Mouse (Mus musculus): ENCODE results near the gene Zbtb17. TPM values are rescaled to one million over a fixed set of nuclear protein-coding genes. Genes with fewer than 3 reads are reported as not detected.

The Zbtb17 gene
- polyA plus RNA-seq, 1 experiment from 2014 or later = 25.3 TPM

DNA sequence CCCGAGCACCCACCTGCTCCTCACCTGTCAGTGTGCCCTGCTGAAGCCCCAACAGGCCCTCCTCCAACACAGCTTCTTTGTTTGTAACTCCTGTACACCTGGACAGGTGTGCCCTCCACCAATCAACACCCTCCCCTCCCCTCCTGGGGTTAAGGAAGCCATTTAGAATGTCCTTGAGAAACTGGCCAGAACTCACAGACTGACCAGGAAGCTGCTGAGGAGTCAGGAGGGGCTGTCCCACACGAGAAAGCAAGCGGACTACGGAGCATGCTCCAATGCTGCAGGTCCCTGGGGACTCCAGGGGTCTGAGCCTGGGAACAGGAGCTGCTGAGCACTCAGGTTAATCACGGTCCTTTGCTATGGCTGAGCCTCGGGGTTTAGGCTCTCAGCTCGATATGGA lies 28.5 kb upstream of the Zbtb17 start, which contains the start of gene Clcnkb:
Gene Clcnkb, minus strand, starts transcription at position 91 of the 400 bp plus-strand sequence.
- no peak within 1 kb of the TSS for H3K4me3 ChIP-seq
- ATAC-seq (ENCODE audit: insufficient number of reproducible peaks, low FRiP score) = no peak
- WGBS = 58% methylated on average over 7 of the region's 7 CpGs
- no peaks in the 10 kb centered on the region for H3K36me3 ChIP-seq
- peaks cover 9% of the 10 kb centered on the region; the same call in 1 of the 2 replicates for H3K27me3 ChIP-seq (replicated peaks)
- H3K4me2 ChIP-seq = no peak within 1 kb of the TSS
- no peak within 1 kb of the TSS for H3K9ac ChIP-seq
- peaks cover 22% of the 10 kb centered on the region for H3K4me1 ChIP-seq (replicated peaks)
- H3K9me3 ChIP-seq (replicated peaks) = no peaks in the 10 kb centered on the region; the same call in 1 of the 2 replicates
- H3K27ac ChIP-seq (ENCODE audit: poor library complexity, severe bottlenecking) = no peak within 1 kb of the TSS

DNA sequence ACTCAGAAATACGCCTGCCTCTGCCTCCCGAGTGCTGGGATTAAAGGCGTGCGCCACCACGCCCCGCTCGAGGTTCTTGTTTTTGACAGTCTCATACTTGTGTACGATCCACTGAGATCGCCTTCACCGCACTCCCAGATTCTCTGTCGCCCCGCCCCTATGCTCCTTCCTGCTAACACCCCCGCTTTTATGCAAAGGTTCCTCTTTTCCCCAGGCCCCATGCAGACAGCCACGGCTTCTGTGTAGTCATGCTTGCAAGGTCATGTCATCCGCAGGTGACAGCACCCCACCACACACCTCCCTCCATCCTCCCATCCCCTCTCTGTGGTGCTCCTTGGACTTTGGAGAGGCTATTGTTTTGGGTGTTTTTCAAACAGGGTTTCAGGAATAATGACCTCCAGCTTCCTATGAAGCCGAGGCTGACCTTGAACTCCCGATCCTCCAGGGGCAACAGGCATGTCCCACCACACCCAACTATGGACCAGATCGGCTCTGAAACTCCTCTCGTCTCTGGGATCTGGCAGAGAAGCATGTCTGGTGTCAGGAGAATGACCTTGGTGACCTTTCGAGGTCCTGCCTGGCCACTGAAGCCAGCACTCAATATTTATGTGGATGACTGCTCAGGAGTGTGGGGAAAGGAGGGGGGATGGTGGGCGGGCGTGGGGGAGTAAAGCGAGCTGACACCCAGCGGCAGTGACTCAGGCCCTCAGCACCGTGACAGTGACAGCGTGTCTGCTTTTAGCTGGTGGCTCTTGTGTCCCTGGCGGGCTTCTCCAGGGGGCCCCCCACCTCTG lies 24.9 kb upstream of the Zbtb17 start:
- H3K4me1 ChIP-seq (replicated peaks) = peaks cover 36% of the 10 kb centered on the region
- peak overlapping the region; percentile 89 for H3K4me2 ChIP-seq
- H3K36me3 ChIP-seq = peaks cover 2% of the 10 kb centered on the region; the same call in 1 of the 2 replicates
- H3K9me3 ChIP-seq (replicated peaks) = no peaks in the 10 kb centered on the region
- peak; percentile 8; the same call in 1 of the 2 replicates for ATAC-seq (ENCODE audit: insufficient number of reproducible peaks, low FRiP score)
- H3K27me3 ChIP-seq (replicated peaks) = no peaks in the 10 kb centered on the region
- H3K9ac ChIP-seq = peak overlapping the region; percentile 70
- 50% methylated on average over 27 of the region's 27 CpGs for WGBS
- H3K4me3 ChIP-seq = no peak overlapping the region
- H3K27ac ChIP-seq (ENCODE audit: poor library complexity, severe bottlenecking) = peak overlapping the region; percentile 99

DNA sequence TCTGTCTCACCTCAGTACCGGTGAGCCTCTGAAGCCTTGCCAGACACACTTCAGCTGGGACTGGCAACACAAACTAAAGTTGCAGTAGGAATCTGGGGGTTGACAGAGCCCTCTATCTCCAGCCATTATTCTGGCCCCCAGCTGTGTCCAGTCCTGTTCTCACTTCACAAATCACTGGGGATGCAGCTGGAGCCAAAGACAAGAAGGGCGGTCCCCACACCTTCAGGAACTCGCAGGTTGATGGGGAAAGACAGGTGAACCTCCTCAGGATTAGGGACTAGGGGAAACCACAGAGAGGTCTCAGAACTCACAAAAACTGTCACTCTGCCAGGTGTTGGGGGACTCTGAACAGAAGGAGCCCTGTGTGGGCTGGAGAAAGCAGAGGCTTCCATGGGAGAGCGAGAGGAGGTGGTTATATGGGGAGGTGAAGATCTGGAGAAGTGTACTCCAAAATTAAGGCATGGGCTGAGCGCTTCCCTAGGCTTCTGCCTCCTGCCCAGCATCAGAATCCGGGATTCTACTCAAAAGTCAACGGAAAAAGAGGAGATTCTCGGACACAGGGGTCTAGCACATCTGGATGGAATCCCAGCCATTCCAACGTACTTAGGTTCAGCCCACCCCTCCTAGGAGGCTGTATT lies 24.1 kb upstream of the Zbtb17 start, which contains the start of gene Hspb7:
Gene Hspb7, plus strand, starts transcription at position 588 of the 638 bp plus-strand sequence.
- H3K27me3 ChIP-seq (replicated peaks) = no peaks in the 10 kb centered on the region
- ATAC-seq (ENCODE audit: insufficient number of reproducible peaks, low FRiP score) = no peak
- 35% methylated on average over 9 of the region's 9 CpGs for WGBS
- H3K4me3 ChIP-seq = peak within 1 kb of the TSS; percentile 57
- peaks cover 2% of the 10 kb centered on the region; the same call in 1 of the 2 replicates for H3K36me3 ChIP-seq
- peaks cover 42% of the 10 kb centered on the region for H3K4me1 ChIP-seq (replicated peaks)
- H3K4me2 ChIP-seq = peak within 1 kb of the TSS; percentile 89
- no peaks in the 10 kb centered on the region for H3K9me3 ChIP-seq (replicated peaks)
- H3K27ac ChIP-seq (ENCODE audit: poor library complexity, severe bottlenecking) = peak within 1 kb of the TSS; percentile 99
- peak within 1 kb of the TSS; percentile 87 for H3K9ac ChIP-seq

DNA sequence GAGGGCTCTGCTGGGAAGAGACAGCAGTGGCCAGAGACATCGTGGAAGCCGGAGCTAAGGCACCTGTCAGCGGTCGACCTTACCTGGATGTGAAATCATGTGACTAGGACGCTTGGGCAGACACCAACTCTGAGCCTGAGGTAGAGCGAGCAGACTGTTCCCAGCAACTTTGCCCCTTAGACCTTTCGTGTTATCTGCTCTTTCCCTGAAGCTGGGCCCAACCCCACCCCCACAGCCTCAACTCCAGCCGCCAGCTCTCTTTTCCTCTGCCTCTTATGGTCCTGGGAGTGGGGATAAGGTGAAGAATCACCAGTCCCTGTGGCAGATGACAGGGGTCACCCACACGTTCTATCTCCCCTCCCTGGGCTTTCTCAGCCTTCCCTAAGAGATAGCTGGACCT lies 23.6 kb upstream of the Zbtb17 start:
- Histone ChIP-seq H3K4me1 (replicated peaks) (peaks cover 42% of the 10 kb centered on the region), H3K4me2 (peak overlapping the region; percentile 89), H3K36me3 (peaks cover 2% of the 10 kb centered on the region; the same call in 1 of the 2 replicates), H3K27ac (ENCODE audit: poor library complexity, severe bottlenecking) (peak overlapping the region; percentile 99), H3K9me3 (replicated peaks) (no peaks in the 10 kb centered on the region), H3K4me3 (peak overlapping the region; percentile 57), H3K27me3 (replicated peaks) (no peaks in the 10 kb centered on the region), H3K9ac (peak overlapping the region; percentile 70)
- WGBS = 14% methylated on average over 9 of the region's 9 CpGs
- no peak for ATAC-seq (ENCODE audit: insufficient number of reproducible peaks, low FRiP score)

DNA sequence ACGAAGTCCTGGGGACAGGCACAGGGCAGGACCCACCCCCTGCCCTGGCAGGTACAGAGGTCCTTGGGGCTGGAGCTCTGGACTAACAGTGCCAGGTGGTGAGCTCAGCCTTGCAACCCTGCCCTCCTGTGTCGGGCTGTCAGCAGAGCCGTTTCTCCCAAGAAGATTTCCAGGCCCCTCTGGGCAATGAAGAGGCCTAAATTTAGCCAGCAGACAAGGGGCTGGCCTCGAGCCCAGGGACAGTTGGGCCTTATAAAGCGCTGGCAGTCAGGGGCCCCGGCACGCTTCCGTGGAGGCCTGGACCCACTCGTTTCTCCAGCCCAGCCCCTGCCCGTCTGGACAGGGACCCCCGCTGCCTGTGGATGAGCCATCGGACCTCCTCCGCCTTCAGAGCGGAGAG lies 23.0 kb upstream of the Zbtb17 start:
- Histone ChIP-seq H3K36me3 (peaks cover 2% of the 10 kb centered on the region; the same call in 1 of the 2 replicates), H3K4me2 (peak overlapping the region; percentile 89), H3K9me3 (replicated peaks) (no peaks in the 10 kb centered on the region), H3K4me3 (peak overlapping the region; percentile 57), H3K4me1 (replicated peaks) (peaks cover 43% of the 10 kb centered on the region), H3K27me3 (replicated peaks) (no peaks in the 10 kb centered on the region), H3K9ac (peak overlapping the region; percentile 87), H3K27ac (ENCODE audit: poor library complexity, severe bottlenecking) (peak overlapping the region; percentile 99)
- 15% methylated on average over 14 of the region's 14 CpGs for WGBS
- ATAC-seq (ENCODE audit: insufficient number of reproducible peaks, low FRiP score) = peak; percentile 66

DNA sequence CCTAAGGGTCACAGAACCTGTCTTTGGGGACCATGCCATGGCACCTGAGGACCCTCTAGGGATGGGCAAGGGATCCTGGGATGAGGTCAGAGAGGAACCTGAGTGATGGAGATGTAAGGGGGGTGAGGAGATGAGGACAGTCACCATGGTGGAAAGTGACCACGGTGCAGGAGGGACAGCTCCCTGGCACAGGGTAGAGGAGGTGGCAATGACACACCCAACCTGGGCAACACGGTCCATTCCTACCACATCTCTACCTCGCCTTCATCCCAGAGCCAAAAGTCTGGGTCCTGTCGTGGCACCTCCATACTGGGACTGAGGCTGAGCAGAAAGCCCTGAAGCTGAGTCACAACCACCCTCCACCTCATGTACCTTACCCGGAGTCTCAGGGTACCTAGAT lies 21.6 kb upstream of the Zbtb17 start:
- Histone ChIP-seq H3K27me3 (replicated peaks) (no peaks in the 10 kb centered on the region), H3K4me3 (peak overlapping the region; percentile 57), H3K27ac (ENCODE audit: poor library complexity, severe bottlenecking) (peak overlapping the region; percentile 99), H3K9ac (peak overlapping the region; percentile 87), H3K4me2 (peak overlapping the region; percentile 89), H3K36me3 (peaks cover 2% of the 10 kb centered on the region; the same call in 1 of the 2 replicates), H3K9me3 (replicated peaks) (no peaks in the 10 kb centered on the region), H3K4me1 (replicated peaks) (peaks cover 55% of the 10 kb centered on the region)
- ATAC-seq (ENCODE audit: insufficient number of reproducible peaks, low FRiP score) = no peak
- 48% methylated on average over 5 of the region's 5 CpGs for WGBS

DNA sequence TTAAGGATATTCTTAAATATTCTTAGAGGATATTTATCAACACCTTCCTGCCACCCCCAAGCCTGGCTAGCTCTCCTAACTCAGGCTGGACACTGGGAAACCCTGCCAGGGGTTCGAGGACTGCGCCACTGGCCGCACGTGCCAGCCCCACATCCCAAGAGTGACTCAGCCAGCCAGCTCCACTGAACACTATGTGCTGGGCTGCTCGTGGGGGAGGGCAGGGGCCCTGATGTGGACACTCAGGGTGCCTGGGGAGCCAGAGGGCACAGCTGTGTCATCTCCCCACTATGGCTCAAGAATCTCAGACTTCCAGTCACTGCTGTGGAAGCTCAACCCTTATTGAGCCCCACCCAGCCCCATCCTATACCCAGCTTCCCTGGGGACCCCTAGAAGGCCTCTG lies 21.2 kb upstream of the Zbtb17 start:
- no peaks in the 10 kb centered on the region for H3K27me3 ChIP-seq (replicated peaks)
- no peaks in the 10 kb centered on the region for H3K9me3 ChIP-seq (replicated peaks)
- peaks cover 55% of the 10 kb centered on the region for H3K4me1 ChIP-seq (replicated peaks)
- H3K36me3 ChIP-seq = peaks cover 2% of the 10 kb centered on the region; the same call in 1 of the 2 replicates
- peak overlapping the region; percentile 87 for H3K9ac ChIP-seq
- WGBS = 52% methylated on average over 5 of the region's 5 CpGs
- no peak for ATAC-seq (ENCODE audit: insufficient number of reproducible peaks, low FRiP score)
- peak overlapping the region; percentile 99 for H3K27ac ChIP-seq (ENCODE audit: poor library complexity, severe bottlenecking)
- H3K4me2 ChIP-seq = peak overlapping the region; percentile 89
- peak overlapping the region; percentile 57 for H3K4me3 ChIP-seq

DNA sequence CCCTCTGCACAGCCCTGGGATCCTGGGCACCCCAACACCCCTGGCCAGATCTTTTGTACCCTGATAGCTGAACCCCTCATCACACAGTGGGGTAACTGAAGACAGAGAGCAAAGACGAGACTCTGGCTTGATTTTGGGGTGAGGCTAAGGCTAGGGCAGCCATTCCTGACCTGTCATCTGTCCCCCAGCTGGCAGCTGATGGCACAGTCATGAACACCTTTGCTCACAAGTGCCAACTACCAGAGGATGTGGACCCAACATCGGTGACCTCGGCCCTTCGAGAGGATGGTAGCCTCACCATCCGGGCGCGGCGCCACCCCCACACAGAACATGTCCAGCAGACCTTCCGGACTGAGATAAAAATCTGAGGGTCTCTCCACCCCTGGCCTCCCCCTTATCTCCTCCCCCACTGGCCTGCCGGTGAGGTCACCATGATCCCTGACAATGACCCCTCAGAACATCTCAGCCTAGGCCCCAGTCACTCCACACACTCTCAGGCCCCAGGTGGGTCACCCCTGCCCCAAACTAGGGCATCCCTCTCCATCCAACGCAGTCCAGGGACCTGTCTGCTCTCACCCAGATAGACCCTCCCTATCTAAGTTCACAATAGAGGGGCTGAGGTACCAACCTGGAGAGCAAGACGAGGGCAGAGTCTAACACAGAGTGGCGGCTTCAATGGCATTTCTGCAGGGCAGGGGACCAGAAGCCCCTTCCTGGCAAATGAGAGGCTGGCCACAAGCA lies 20.6 kb upstream of the Zbtb17 start:
- ATAC-seq (ENCODE audit: insufficient number of reproducible peaks, low FRiP score) = no peak
- peak overlapping the region; percentile 57 for H3K4me3 ChIP-seq
- no peaks in the 10 kb centered on the region for H3K9me3 ChIP-seq (replicated peaks)
- H3K36me3 ChIP-seq = peaks cover 2% of the 10 kb centered on the region; the same call in 1 of the 2 replicates
- peak overlapping the region; percentile 87 for H3K9ac ChIP-seq
- 63% methylated on average over 13 of the region's 13 CpGs for WGBS
- H3K4me1 ChIP-seq (replicated peaks) = peaks cover 55% of the 10 kb centered on the region
- no peaks in the 10 kb centered on the region for H3K27me3 ChIP-seq (replicated peaks)
- H3K27ac ChIP-seq (ENCODE audit: poor library complexity, severe bottlenecking) = peak overlapping the region; percentile 99
- H3K4me2 ChIP-seq = peak overlapping the region; percentile 89

DNA sequence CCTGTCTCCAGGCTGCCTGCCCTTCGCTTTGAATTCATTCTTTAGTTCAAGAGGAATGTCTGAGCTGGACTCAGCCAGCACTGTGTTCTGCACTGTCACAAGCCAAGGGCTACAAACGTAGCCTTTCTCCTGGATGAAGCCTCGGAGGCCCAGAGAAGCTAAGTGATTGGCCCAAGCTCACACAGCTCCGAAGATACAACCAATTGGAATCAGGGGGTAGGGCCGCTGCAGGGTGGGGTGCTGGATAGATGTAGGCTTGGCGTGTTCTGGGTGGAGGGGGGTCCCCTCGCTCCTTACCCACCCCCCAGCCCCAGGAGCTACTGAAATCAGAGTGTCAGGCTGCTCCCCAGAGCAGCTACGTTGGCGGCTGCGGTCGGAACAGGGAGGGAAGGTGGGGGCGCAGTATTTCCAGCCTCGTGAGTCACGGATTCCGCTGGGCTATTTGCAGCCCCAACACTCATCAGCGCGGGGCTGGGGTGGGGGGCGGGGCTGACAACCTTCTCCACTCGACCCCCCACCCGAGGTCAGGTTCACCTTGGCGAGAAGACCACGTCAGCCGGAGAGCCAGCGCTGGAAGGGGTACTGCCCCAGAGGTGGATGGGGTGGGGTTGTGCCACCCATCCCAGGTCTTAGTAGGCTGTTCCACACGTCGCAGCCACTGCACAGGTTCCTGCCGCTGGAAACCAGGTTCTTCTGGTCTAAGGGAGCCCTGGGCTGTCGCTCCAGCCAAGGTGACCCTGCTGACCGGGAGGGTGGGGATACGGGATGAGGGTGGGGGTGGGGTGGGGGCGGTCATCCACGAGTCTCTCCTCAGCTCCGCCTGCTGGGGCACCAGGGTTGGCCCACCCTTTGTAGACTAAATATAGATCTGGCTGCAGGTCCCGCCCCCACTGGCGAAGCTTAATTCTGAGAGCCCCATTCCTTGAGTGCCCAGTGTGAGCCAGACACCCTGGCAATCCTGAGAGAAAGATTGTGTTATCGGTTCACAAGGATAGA lies 18.7 kb upstream of the Zbtb17 start:
- no peaks in the 10 kb centered on the region for H3K27me3 ChIP-seq (replicated peaks)
- no peaks in the 10 kb centered on the region for H3K9me3 ChIP-seq (replicated peaks)
- peak overlapping the region; percentile 89 for H3K4me2 ChIP-seq
- peaks cover 2% of the 10 kb centered on the region; the same call in 1 of the 2 replicates for H3K36me3 ChIP-seq
- peak overlapping the region; percentile 99 for H3K27ac ChIP-seq (ENCODE audit: poor library complexity, severe bottlenecking)
- ATAC-seq (ENCODE audit: insufficient number of reproducible peaks, low FRiP score) = peak; percentile 72
- peaks cover 39% of the 10 kb centered on the region for H3K4me1 ChIP-seq (replicated peaks)
- peak overlapping the region; percentile 57 for H3K4me3 ChIP-seq
- H3K9ac ChIP-seq = peak overlapping the region; percentile 87
- WGBS = 3% methylated on average over 36 of the region's 36 CpGs
